Mouse (Mus musculus) heart, adult 2 months (tissue): Measurements from ENCODE around the gene Dhx36.

Source experiments
- CTCF ChIP-seq: fragments of 200-600 bp; IDR thresholded peaks from 2 replicates; pipeline ENCODE4 v1.8.1; 2022; ENCODE audit warnings: antibody characterized with exemption, mild to moderate bottlenecking, moderate library complexity
- EP300 ChIP-seq: fragments of 200-500 bp; IDR thresholded peaks from 2 replicates; pipeline ENCODE4 v1.6.1; 2011; ENCODE audit warnings: low read depth, low read length, control low read depth; ENCODE audit not compliant: insufficient read depth
- POLR2A ChIP-seq: fragments of 200-500 bp; IDR thresholded peaks from 2 replicates; pipeline ENCODE4 v1.6.1; 2011; ENCODE audit warnings: mild to moderate bottlenecking, low read depth, low read length, control low read depth; ENCODE audit not compliant: insufficient read depth

GRCm38 (mm10) chr3:62435923-62436322 lies 70.9 kb downstream of the Dhx36 start:
- TF ChIP-seq EP300 (no peak), CTCF (no peak), POLR2A (no peak)
